Mouse (Mus musculus) frontal cortex, postnatal 10 days (tissue): ENCODE measurements around the gene Rnaseh2a.

ENCODE experiments used
- DNase-seq, 2 experiments: peaks; one replicate each; pipeline ENCODE4 v3.0.0; 2022; ENCODE audit warnings: low spot score in 2 of 2, mixed read lengths in 1 of 2

Gene Rnaseh2a

DNA sequence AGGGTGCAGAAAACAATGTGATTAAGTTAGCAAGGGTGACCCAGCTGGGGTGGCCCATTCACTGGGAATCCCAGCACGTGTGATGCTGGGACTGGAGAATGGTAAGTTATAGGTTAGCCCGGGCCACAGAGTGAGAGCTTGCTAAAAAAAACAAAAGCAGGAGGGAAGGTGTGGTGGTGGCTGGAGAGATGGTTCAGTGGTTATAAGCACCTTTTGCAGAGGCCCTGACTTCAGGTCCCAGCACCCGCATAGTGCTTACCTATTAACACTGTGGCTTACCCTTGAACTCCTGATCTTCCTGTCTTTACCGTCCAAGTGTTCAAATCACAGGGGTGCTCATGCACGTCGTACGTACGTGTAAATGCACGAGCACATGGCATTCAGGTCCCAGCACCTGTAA lies 62.5 kb downstream of the Rnaseh2a start:
- no peak for DNase-seq
